Mouse (Mus musculus): ENCODE data around the gene Fktn. TPM values are rescaled to one million over a fixed set of nuclear protein-coding genes. Genes with fewer than 3 reads are reported as not detected.
A peak's percentile ranks its signal among the peaks of the same experiment; 100 is the strongest.

Fktn gene
- total RNA-seq, 2 experiments from 2014 or later: 5.9 to 7.0 TPM

GRCm38 (mm10) chr4:53823697-53824096, 109.9 kb downstream of the Fktn start:
- intact Hi-C loops (cut with DNase I; ENCODE audit: low total_unique reads): no loop called here
- DNase-seq: peak; percentile 35

DNA sequence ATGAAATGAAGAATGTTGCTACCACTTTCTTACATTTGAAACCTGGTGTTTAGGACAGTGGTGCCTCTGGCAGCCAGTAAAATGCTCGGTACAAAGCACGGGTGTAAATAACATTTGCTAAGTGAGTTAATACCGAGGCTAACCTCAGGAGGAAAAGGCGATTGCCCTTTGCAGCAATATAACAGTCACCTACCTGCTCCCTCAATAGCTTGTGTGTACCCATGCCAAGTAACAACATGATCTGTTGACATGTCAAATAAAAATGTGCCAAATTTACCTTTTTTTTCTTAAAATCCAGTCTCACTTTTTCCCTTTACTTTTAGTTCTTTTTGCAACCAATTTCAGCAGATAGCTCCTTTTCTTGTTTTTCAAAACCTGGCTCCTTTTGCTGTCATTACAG, 111.0 kb downstream of the Fktn start:
- no peak for DNase-seq
- intact Hi-C loops (cut with DNase I; ENCODE audit: low total_unique reads): no loop called here

- intact Hi-C loops (cut with DNase I; ENCODE audit: low total_unique reads): no loop called here
- DNase-seq: peak; percentile 82
Measured at GRCm38 (mm10) chr4:53825821-53826605, 112.2 kb downstream of the Fktn start, which contains the start of gene Tmem38b. Gene Tmem38b, plus strand, starts transcription at chr4:53826045.

DNA sequence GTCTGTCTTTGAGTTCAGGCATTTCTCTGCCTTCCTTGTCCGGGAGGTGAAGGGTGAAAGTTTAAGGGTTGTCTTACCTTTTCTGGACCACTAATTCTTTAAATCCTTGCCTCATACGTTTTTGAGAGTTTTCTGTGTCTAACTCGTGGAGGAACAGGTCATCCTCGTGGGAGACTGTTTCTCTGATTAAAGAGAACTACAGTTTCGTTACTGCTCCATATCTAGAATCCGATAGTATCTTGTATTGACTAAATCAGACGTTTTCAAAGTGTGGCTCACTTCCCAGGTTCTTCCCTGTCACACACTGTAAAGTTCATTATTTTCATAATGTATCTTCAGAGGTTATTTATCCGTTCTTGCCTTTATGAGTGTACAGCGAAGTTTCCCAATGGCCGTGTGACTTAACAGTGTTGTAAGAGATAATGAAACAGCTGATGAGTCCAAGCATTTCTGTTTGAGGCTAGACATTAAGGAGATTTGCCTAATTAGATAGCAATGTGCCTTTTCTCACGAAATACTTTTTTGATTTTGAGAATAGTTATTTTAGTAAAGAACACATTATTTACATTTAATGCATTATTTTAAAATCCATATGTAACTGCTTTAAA, 112.9 kb downstream of the Fktn start:
- DNase-seq: no peak

More for the DNA sequence above, 112.9 kb downstream of the Fktn start:
- intact Hi-C loops (cut with DNase I; ENCODE audit: low total_unique reads): no loop called here

Other genes with a start within 250 kb of the Fktn start
- 10 to 100 TPM; 24.5 to 29.8 TPM for gene Fsd1l, start 82.5 kb upstream of the Fktn start, total RNA-seq (2021)
- gene Tal2, start 65.7 kb downstream of the Fktn start, total RNA-seq (2021): 1 to 10 TPM in 1 of 2 experiments, under 1 TPM in 1; 0.66 to 1.1 TPM
- gene Tmem38b, start 112.0 kb downstream of the Fktn start, total RNA-seq (2021): 10 to 100 TPM; 47.0 to 55.7 TPM